Mouse (Mus musculus): ENCODE measurements around the gene Etv6. TPM values are rescaled to one million over a fixed set of nuclear protein-coding genes. Genes with fewer than 3 reads are reported as not detected.
A peak's percentile ranks its signal among the peaks of the same experiment; 100 is the strongest.

The Etv6 gene
- polyA plus RNA-seq, 1 experiment, result 16.3 TPM

DNA sequence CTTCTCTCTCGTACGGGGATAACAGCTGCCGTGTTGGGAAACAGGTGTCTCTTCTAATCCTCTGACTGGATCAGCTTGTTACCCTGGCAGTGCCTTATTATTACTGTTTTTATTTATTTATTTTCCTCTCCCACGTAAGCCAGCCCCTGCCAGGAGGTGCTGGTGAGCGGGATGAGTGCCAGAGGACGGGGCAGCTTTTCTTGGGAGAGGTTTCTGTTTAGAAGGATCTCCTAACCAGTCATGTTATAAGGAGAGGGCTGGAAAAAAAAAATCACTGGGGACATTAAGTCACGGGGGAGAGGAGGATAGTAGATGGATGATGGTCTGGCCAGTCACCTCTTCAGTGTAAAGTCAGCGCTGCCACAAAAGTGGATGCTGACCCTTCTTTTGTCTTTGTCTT is 15.0 kb downstream of the Etv6 start:
- Histone ChIP-seq H3K4me3 (ENCODE audit: insufficient read depth, low read depth, low read length) (no peak overlapping the region), H3K4me1 (ENCODE audit: control insufficient read depth, insufficient read depth, low read length) (peaks cover 25% of the 10 kb centered on the region), H3K27ac (ENCODE audit: insufficient read depth, low read depth, low read length) (no peak overlapping the region), H3K27me3 (replicated peaks; ENCODE audit: control insufficient read depth, insufficient read depth, low read length) (no peaks in the 10 kb centered on the region), H3K36me3 (ENCODE audit: control insufficient read depth, insufficient read depth, low read length) (no peaks in the 10 kb centered on the region)
- WGBS, result 92% methylated on average over 8 of the region's 8 CpGs
- no peak for DNase-seq
- TF ChIP-seq POLR2A (IDR thresholded peaks at IDR 0.05; ENCODE audit: low read depth, low read length) (no peak), CTCF (conservative IDR thresholded peaks at IDR 0.05; ENCODE audit: insufficient read depth, insufficient read length, low read depth, low read length) (no peak)

GRCm38 (mm10) chr6:134051950-134052349 is 16.4 kb downstream of the Etv6 start:
- no peak for DNase-seq
- Histone ChIP-seq H3K27ac (ENCODE audit: insufficient read depth, low read depth, low read length) (no peak overlapping the region), H3K4me1 (ENCODE audit: control insufficient read depth, insufficient read depth, low read length) (peaks cover 11% of the 10 kb centered on the region), H3K36me3 (ENCODE audit: control insufficient read depth, insufficient read depth, low read length) (no peaks in the 10 kb centered on the region), H3K27me3 (replicated peaks; ENCODE audit: control insufficient read depth, insufficient read depth, low read length) (no peaks in the 10 kb centered on the region), H3K4me3 (ENCODE audit: insufficient read depth, low read depth, low read length) (no peak overlapping the region)
- 83% methylated on average over 7 of the region's 7 CpGs for WGBS
- TF ChIP-seq CTCF (conservative IDR thresholded peaks at IDR 0.05; ENCODE audit: insufficient read depth, insufficient read length, low read depth, low read length) (no peak), POLR2A (IDR thresholded peaks at IDR 0.05; ENCODE audit: low read depth, low read length) (no peak)

- no peaks in the 10 kb centered on the region for H3K27me3 ChIP-seq (replicated peaks; ENCODE audit: control insufficient read depth, insufficient read depth, low read length)
- WGBS, result 67% methylated on average over 10 of the region's 10 CpGs
- H3K36me3 ChIP-seq (ENCODE audit: control insufficient read depth, insufficient read depth, low read length), result no peaks in the 10 kb centered on the region
- DNase-seq, result no peak
- peaks cover 5% of the 10 kb centered on the region for H3K4me1 ChIP-seq (ENCODE audit: control insufficient read depth, insufficient read depth, low read length)
- no peak overlapping the region for H3K4me3 ChIP-seq (ENCODE audit: insufficient read depth, low read depth, low read length)
- no peak for TF ChIP-seq CTCF (conservative IDR thresholded peaks at IDR 0.05; ENCODE audit: insufficient read depth, insufficient read length, low read depth, low read length)
- H3K27ac ChIP-seq (ENCODE audit: insufficient read depth, low read depth, low read length), result peak overlapping the region; percentile 34; the same call in 1 of the 2 replicates
Observed at GRCm38 (mm10) chr6:134053146-134053545, 17.6 kb downstream of the Etv6 start.

GRCm38 (mm10) chr6:134053566-134053965 is 18.1 kb downstream of the Etv6 start:
- Histone ChIP-seq H3K4me3 (ENCODE audit: insufficient read depth, low read depth, low read length) (no peak overlapping the region), H3K27me3 (replicated peaks; ENCODE audit: control insufficient read depth, insufficient read depth, low read length) (no peaks in the 10 kb centered on the region), H3K27ac (ENCODE audit: insufficient read depth, low read depth, low read length) (peak overlapping the region; percentile 7; the same call in 1 of the 2 replicates), H3K36me3 (ENCODE audit: control insufficient read depth, insufficient read depth, low read length) (no peaks in the 10 kb centered on the region), H3K4me1 (ENCODE audit: control insufficient read depth, insufficient read depth, low read length) (peaks cover 5% of the 10 kb centered on the region)
- TF ChIP-seq POLR2A (IDR thresholded peaks at IDR 0.05; ENCODE audit: low read depth, low read length), result no peak
- TF ChIP-seq CTCF (conservative IDR thresholded peaks at IDR 0.05; ENCODE audit: insufficient read depth, insufficient read length, low read depth, low read length), result no peak
- DNase-seq, result peak; percentile 64
- 41% methylated on average over 7 of the region's 7 CpGs for WGBS

DNA sequence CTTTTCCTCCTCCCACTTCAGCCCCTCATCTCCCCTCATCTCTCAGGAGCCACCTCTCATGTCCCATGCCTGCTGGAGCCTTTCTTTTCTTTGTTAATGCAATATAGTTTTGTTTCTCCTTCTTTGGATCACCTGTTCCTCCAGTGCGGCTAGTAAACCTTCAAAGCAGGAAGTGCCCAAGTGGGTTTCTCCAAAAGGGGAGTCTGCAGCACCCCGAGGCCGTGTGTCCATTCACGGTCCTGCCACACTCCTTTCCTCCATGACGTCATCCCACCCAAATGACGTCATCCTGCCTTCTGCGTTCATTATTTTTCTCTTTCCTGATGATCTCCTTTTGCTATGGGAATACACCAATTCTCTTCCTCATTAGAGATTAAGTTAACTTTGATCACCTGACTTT is 20.1 kb downstream of the Etv6 start:
- Histone ChIP-seq H3K27me3 (replicated peaks; ENCODE audit: control insufficient read depth, insufficient read depth, low read length) (no peaks in the 10 kb centered on the region), H3K36me3 (ENCODE audit: control insufficient read depth, insufficient read depth, low read length) (no peaks in the 10 kb centered on the region), H3K4me3 (ENCODE audit: insufficient read depth, low read depth, low read length) (no peak overlapping the region), H3K27ac (ENCODE audit: insufficient read depth, low read depth, low read length) (no peak overlapping the region), H3K4me1 (ENCODE audit: control insufficient read depth, insufficient read depth, low read length) (peaks cover 5% of the 10 kb centered on the region)
- WGBS, result 79% methylated on average over 7 of the region's 7 CpGs
- DNase-seq, result no peak
- no peak for TF ChIP-seq POLR2A (IDR thresholded peaks at IDR 0.05; ENCODE audit: low read depth, low read length)
- no peak for TF ChIP-seq CTCF (conservative IDR thresholded peaks at IDR 0.05; ENCODE audit: insufficient read depth, insufficient read length, low read depth, low read length)

DNA sequence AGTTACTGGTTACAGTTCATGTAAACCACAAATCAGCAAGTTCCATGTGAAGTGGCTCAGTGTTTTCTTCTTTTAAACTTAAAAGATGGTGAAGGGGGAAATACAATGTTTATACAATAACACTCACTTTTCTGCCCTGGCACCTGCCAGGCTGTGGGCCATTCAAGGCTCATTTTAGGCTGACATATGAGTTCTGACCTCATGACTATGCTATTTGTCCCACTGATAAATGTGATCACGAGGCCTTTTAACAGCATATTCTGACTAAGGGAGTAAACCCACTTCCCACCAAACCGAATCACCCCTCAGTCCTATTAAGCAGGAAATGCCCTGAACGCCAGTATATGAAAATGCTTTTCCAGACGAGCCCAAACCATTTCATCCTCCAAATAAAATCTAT is 23.0 kb downstream of the Etv6 start:
- DNase-seq, result no peak
- no peak for TF ChIP-seq CTCF (conservative IDR thresholded peaks at IDR 0.05; ENCODE audit: insufficient read depth, insufficient read length, low read depth, low read length)
- TF ChIP-seq POLR2A (IDR thresholded peaks at IDR 0.05; ENCODE audit: low read depth, low read length), result no peak
- H3K27me3 ChIP-seq (replicated peaks; ENCODE audit: control insufficient read depth, insufficient read depth, low read length), result no peaks in the 10 kb centered on the region
- 68% methylated on average over 4 of the region's 4 CpGs for WGBS
- no peak overlapping the region for H3K4me3 ChIP-seq (ENCODE audit: insufficient read depth, low read depth, low read length)
- H3K27ac ChIP-seq (ENCODE audit: insufficient read depth, low read depth, low read length), result no peak overlapping the region
- no peaks in the 10 kb centered on the region; the same call in 1 of the 2 replicates for H3K4me1 ChIP-seq (ENCODE audit: control insufficient read depth, insufficient read depth, low read length)
- no peaks in the 10 kb centered on the region for H3K36me3 ChIP-seq (ENCODE audit: control insufficient read depth, insufficient read depth, low read length)

- 78% methylated on average over 10 of the region's 10 CpGs for WGBS
- DNase-seq, result no peak
Observed at GRCm38 (mm10) chr6:134058886-134059551, 23.5 kb downstream of the Etv6 start.

More at GRCm38 (mm10) chr6:134058886-134059551, 23.5 kb downstream of the Etv6 start:
- TF ChIP-seq POLR2A (IDR thresholded peaks at IDR 0.05; ENCODE audit: low read depth, low read length) (no peak), CTCF (conservative IDR thresholded peaks at IDR 0.05; ENCODE audit: insufficient read depth, insufficient read length, low read depth, low read length) (no peak)
- H3K27me3 ChIP-seq (replicated peaks; ENCODE audit: control insufficient read depth, insufficient read depth, low read length), result no peaks in the 10 kb centered on the region
- H3K4me1 ChIP-seq (ENCODE audit: control insufficient read depth, insufficient read depth, low read length), result no peaks in the 10 kb centered on the region
- no peak overlapping the region for H3K4me3 ChIP-seq (ENCODE audit: insufficient read depth, low read depth, low read length)
- no peaks in the 10 kb centered on the region for H3K36me3 ChIP-seq (ENCODE audit: control insufficient read depth, insufficient read depth, low read length)
- no peak overlapping the region for H3K27ac ChIP-seq (ENCODE audit: insufficient read depth, low read depth, low read length)

All from kidney, adult 2 months (tissue).